Mouse (Mus musculus) hindbrain, embryonic 11.5 days (tissue): ENCODE measurements around the gene Apol9b. TPM values are rescaled to one million over a fixed set of nuclear protein-coding genes. Genes with fewer than 3 reads are reported as not detected.
"Not testable (repeated sequence)": the region's sequence is repeated elsewhere in the genome, so short reads cannot be mapped to it uniquely, and the experiment has no call there.

Experiments
- ATAC-seq: fragments of 200-750 bp; cut with Nextera tagmentation; 2 replicates; pipeline ENCODE4 v1.8.0; 2017; ENCODE audit warnings: mild to moderate bottlenecking, moderate TSS enrichment, moderate library complexity; ENCODE audit not compliant: low FRiP score
- DNase-seq: peaks from one replicate; pipeline ENCODE4 v3.0.0-alpha.2; 2015; ENCODE audit warnings: low spot score
- H3K27ac ChIP-seq: fragments of 300-500 bp; sonication (generic); 2 replicates; pipeline ENCODE4 v1.5.1; 2014; ENCODE audit warnings: mild to moderate bottlenecking, low read depth, low read length
- H3K27me3 ChIP-seq: fragments of 300-500 bp; sonication (generic); 2 replicates; pipeline ENCODE4 v1.6.1; 2014; ENCODE audit warnings: mild to moderate bottlenecking, low read length, moderate library complexity, mixed read lengths; ENCODE audit not compliant: control insufficient read depth, insufficient read depth
- H3K36me3 ChIP-seq: fragments of 300-500 bp; sonication (generic); 2 replicates; pipeline ENCODE4 v1.6.1; 2014; ENCODE audit warnings: mild to moderate bottlenecking, low read length, moderate library complexity, mixed read lengths; ENCODE audit not compliant: control insufficient read depth, insufficient read depth
- H3K4me1 ChIP-seq: fragments of 300-500 bp; sonication (generic); replicated peaks from 2 replicates; pipeline ENCODE4 v1.6.1; 2014; ENCODE audit warnings: low read length, mixed read lengths; ENCODE audit not compliant: control insufficient read depth, insufficient read depth
- H3K4me2 ChIP-seq: fragments of 300-500 bp; sonication (generic); replicated peaks from 2 replicates; pipeline ENCODE4 v1.6.1; 2014; ENCODE audit warnings: mild to moderate bottlenecking, low read depth, low read length
- H3K4me3 ChIP-seq: fragments of 300-500 bp; sonication (generic); 2 replicates; pipeline ENCODE4 v1.5.1; 2014; ENCODE audit warnings: low read depth, low read length
- H3K9ac ChIP-seq: fragments of 300-500 bp; sonication (generic); 2 replicates; pipeline ENCODE4 v1.6.1; 2014; ENCODE audit warnings: low read depth, low read length
- H3K9me3 ChIP-seq: fragments of 300-500 bp; sonication (generic); 2 replicates; pipeline ENCODE4 v1.6.1; 2016; ENCODE audit warnings: low read length; ENCODE audit not compliant: control insufficient read depth
- WGBS: fragments of 180-500 bp; shearing (Covaris S2); extraction: QIAGEN DNeasy Blood & Tissue Kit; methylation state at CpG from one replicate; pipeline ENCODE4 v1.1.7; 2014; 5-methylcytosine and 5-hydroxymethylcytosine counted together
- polyA plus RNA-seq: library from polyadenylated mRNA; unstranded; fragments of >200 nt; fragmentation: Nextera tagmentation; extraction: Ambion mirVana; gene quantifications from 2 replicates; pipeline ENCODE4 v1.2.1, GENCODE M21; 2014

The Apol9b gene
- polyA plus RNA-seq, 1 experiment from 2014 or later, result not detected

DNA sequence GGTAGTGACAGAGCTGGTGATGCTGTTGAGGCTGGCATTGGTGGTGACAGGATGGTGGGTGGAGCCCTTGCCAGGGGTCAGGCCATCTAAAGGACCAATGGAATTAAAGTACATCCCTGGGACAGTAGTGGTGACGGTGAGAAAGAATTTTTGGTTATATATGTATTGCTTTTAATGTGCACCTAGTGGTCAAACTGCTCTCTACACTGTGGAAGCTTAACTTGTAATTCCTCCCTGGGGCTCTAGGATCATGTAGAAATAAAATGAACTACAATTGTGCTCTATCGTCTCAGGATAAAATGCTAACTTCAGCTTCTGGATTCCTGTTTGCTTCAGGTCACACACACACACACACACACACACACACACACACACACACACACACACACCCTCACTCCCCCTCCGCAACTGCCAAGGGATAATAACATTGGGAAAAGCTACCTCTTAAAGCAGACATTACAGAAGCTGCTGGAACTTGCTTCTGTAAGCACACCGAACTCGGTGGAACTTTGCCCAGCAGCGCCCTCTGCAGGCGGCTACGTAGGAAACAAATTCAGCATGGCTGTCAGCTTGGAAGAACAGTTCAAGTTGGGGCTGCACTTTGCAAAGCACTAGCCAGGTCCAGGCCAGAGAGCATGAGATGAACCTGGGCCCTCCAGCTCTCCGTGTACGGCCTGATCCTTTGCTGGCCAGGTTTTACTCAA is 4.5 kb upstream of the Apol9b start:
- not testable (repeated sequence) for DNase-seq, H3K4me1 ChIP-seq, H3K4me3 ChIP-seq, H3K27me3 ChIP-seq, H3K4me2 ChIP-seq, H3K36me3 ChIP-seq, ATAC-seq, H3K27ac ChIP-seq, H3K9me3 ChIP-seq, H3K9ac ChIP-seq
- WGBS, result 31% methylated on average over 2 of the region's 10 CpGs

DNA sequence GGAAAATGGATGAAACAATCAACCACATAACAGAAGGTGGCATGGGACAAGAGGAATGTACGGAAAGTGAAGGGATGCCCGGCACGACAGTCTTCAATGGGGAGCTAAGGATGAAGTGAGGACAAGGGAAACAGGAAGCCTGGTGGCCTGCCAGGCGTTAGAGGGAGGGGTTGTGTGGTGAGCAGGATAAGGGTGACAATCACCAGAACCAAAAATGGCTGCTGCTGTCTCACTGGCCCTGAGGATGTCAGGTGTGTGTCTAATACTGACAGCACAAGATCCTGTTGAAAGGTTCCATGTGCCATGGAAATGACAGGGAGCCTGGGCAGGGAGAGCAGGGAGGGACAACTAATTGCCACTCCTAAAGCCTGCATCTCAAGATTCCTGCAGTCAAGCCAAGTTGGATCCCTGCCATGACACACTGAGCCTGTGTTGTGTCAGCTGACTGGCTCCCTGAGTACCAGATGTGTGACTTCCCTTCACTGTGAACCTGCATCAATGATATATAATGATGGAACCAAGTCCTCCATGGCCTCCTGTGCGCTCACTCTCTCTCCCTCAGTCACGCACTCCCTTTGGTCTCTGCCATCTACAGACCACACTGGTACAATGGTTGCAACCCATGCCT is 3.3 kb upstream of the Apol9b start:
- H3K36me3 ChIP-seq, H3K9me3 ChIP-seq, H3K27me3 ChIP-seq, H3K4me3 ChIP-seq, H3K4me1 ChIP-seq, H3K9ac ChIP-seq, H3K4me2 ChIP-seq, DNase-seq, ATAC-seq, H3K27ac ChIP-seq: not testable (repeated sequence)
- 83% methylated on average over 6 of the region's 6 CpGs for WGBS

GRCm38 (mm10) chr15:77727139-77727538 is 1.7 kb upstream of the Apol9b start:
- DNase-seq, result peak; percentile 21
- H3K4me3 ChIP-seq, result not testable (repeated sequence)

GRCm38 (mm10) chr15:77727745-77728144 is 1.1 kb upstream of the Apol9b start:
- H3K4me1 ChIP-seq, H3K4me3 ChIP-seq: not testable (repeated sequence)
- 93% methylated on average over 3 of the region's 3 CpGs for WGBS

More at GRCm38 (mm10) chr15:77727139-77727538, 1.7 kb upstream of the Apol9b start:
- H3K4me2 ChIP-seq, H3K4me1 ChIP-seq, H3K27ac ChIP-seq, H3K9ac ChIP-seq, H3K9me3 ChIP-seq, H3K36me3 ChIP-seq, ATAC-seq, H3K27me3 ChIP-seq: not testable (repeated sequence)
- WGBS, result 40% methylated on average over 2 of the region's 3 CpGs

GRCm38 (mm10) chr15:77731605-77732004 is 2.8 kb downstream of the Apol9b start:
- DNase-seq (no peak), ATAC-seq (no peak)
- 94% methylated on average over 5 of the region's 5 CpGs for WGBS
- Histone ChIP-seq H3K27me3 (no peaks in the 10 kb centered on the region), H3K4me1 (no peaks in the 10 kb centered on the region), H3K4me3 (no peak overlapping the region), H3K4me2 (no peak overlapping the region), H3K9ac (no peak overlapping the region), H3K9me3 (no peaks in the 10 kb centered on the region), H3K36me3 (no peaks in the 10 kb centered on the region), H3K27ac (no peak overlapping the region)

More at GRCm38 (mm10) chr15:77727745-77728144, 1.1 kb upstream of the Apol9b start:
- H3K9me3 ChIP-seq, H3K4me2 ChIP-seq, H3K36me3 ChIP-seq, DNase-seq, H3K27ac ChIP-seq, H3K27me3 ChIP-seq, H3K9ac ChIP-seq, ATAC-seq: not testable (repeated sequence)

DNA sequence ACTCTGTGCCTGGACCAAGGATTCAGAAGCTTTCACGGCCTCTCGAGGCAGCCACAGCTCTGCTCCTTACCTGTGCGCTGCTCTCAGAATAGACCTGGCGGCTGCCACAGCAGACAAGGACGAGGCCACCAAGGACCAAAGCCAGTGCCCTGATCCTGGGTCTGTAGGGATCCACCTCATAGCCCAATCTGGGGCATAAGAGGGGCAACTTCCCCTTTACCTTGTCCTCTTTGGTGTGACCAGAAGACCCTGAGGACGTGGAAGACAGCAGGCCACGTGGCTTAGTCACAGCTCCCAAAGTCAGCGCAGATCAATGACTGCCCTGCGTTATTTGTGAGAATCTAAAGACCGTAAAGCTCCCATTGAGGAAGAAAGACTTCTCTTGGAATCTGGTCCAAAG is 4.0 kb downstream of the Apol9b start:
- H3K4me3 ChIP-seq, H3K27ac ChIP-seq, DNase-seq, H3K4me1 ChIP-seq, H3K36me3 ChIP-seq, H3K4me2 ChIP-seq, H3K9ac ChIP-seq, H3K9me3 ChIP-seq, ATAC-seq, H3K27me3 ChIP-seq: not testable (repeated sequence)
- WGBS, result 76% methylated on average over 10 of the region's 10 CpGs

- not testable (repeated sequence) for H3K9me3 ChIP-seq, H3K4me3 ChIP-seq, H3K4me1 ChIP-seq, ATAC-seq, H3K9ac ChIP-seq, DNase-seq, H3K27ac ChIP-seq, H3K36me3 ChIP-seq, H3K27me3 ChIP-seq, H3K4me2 ChIP-seq
- 85% methylated on average over 8 of the region's 8 CpGs for WGBS
Observed at GRCm38 (mm10) chr15:77733380-77733779, 4.5 kb downstream of the Apol9b start.

DNA sequence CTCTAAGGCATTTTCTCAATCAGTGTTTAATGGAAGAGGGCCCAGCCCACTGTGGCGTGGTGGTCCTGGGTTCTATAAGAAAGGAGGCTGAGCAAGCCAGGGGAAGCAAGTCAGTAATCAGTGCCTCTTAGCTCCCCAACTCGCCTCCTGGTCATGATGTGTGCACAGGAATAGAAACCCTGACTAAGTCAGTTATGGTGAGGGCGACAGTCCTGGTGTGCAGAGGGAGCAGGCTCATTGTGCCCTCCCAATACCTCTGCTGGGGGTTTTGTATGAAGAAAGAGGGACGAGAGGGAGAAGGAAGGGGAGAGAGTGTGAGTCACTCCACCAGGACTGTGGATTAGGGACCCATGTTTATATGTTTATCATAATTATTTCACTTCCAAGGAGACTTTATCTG is 5.1 kb downstream of the Apol9b start:
- not testable (repeated sequence) for H3K9ac ChIP-seq, ATAC-seq, H3K36me3 ChIP-seq, H3K27ac ChIP-seq, DNase-seq, H3K4me2 ChIP-seq, H3K4me3 ChIP-seq, H3K27me3 ChIP-seq, H3K4me1 ChIP-seq, H3K9me3 ChIP-seq
- WGBS, result 78% methylated on average over 4 of the region's 4 CpGs
